Mouse (Mus musculus): ENCODE results near the gene Cntnap1.

DNA sequence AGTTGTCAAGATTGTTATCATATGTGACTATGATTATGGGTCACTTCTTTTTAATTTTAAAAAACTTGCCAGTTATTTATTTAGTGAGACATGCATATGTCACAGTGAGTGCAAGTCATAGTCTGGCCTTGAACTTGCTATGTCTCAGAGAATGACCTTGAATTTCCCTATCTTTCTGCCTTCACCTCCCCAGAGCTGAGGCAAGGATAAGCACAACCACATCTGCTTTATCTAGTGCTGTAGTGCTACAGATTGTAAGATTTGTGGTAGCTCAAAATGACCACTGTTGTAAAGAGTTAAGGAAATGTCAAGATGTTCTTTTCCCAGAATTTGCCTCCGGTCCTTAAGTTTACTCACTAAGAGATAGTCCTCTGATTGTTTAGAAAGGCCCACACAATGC is 62.9 kb downstream of the Cntnap1 start:
- TF ChIP-seq POLR2A (IDR thresholded peaks at IDR 0.05; ENCODE audit: extremely low read depth, insufficient read depth, low read length) (no peak), CTCF (IDR thresholded peaks at IDR 0.05; ENCODE audit: extremely low read depth, insufficient read depth, low read length) (no peak)
